Mouse (Mus musculus) ES-Bruce4 (cell line): ENCODE measurements around the gene Vegfa. TPM values are rescaled to one million over a fixed set of nuclear protein-coding genes. Genes with fewer than 3 reads are reported as not detected.

Experiments
- H3K27ac ChIP-seq: 2 replicates; pipeline ENCODE4 v1.5.1; 2012; ENCODE audit warnings: low read length, inconsistent platforms; ENCODE audit not compliant: insufficient read depth
- H3K27me3 ChIP-seq: 2 replicates; pipeline ENCODE4 v1.6.1; 2012; ENCODE audit warnings: mild to moderate bottlenecking, low read length, inconsistent platforms; ENCODE audit not compliant: control insufficient read depth, poor library complexity, insufficient read depth, severe bottlenecking
- H3K36me3 ChIP-seq: 2 replicates; pipeline ENCODE4 v1.6.1; 2012; ENCODE audit warnings: inconsistent platforms, mild to moderate bottlenecking, low read length, moderate library complexity; ENCODE audit not compliant: control insufficient read depth, poor library complexity, insufficient read depth, severe bottlenecking
- H3K4me1 ChIP-seq: one replicate; pipeline ENCODE4 v1.8.1; 2011; ENCODE audit warnings: low read length; ENCODE audit not compliant: control insufficient read depth, insufficient read depth
- H3K4me3 ChIP-seq: 2 replicates; pipeline ENCODE4 v1.5.1; 2011; ENCODE audit warnings: low read depth, mild to moderate bottlenecking, low read length
- H3K9ac ChIP-seq: 2 replicates; pipeline ENCODE4 v1.6.1; 2012; ENCODE audit warnings: low read depth, mild to moderate bottlenecking, inconsistent platforms; ENCODE audit not compliant: poor library complexity, severe bottlenecking
- H3K9me3 ChIP-seq: replicated peaks from 2 replicates; pipeline ENCODE4 v1.6.1; 2012; ENCODE audit warnings: mild to moderate bottlenecking, low read length, inconsistent platforms; ENCODE audit not compliant: control insufficient read depth, poor library complexity, insufficient read depth, severe bottlenecking
- CTCF ChIP-seq: IDR thresholded peaks from one replicate; pipeline ENCODE4 v1.8.1; 2011; ENCODE audit warnings: low read depth, low read length
- EP300 ChIP-seq: IDR thresholded peaks from 2 replicates; pipeline ENCODE4 v1.6.1; 2011; ENCODE audit warnings: low read depth, low read length; ENCODE audit not compliant: insufficient read depth
- POLR2A ChIP-seq: IDR thresholded peaks from one replicate; pipeline ENCODE4 v1.8.1; 2011; ENCODE audit warnings: low read length; ENCODE audit not compliant: insufficient read depth
- polyA plus RNA-seq: library from polyadenylated mRNA; stranded (reverse); fragments of >200 nt; gene quantifications from 2 replicates; pipeline ENCODE4 v1.2.4, GENCODE M21; 2011; ENCODE audit warnings: low read depth; ENCODE audit not compliant: missing spikeins, insufficient read depth, insufficient read length

Vegfa gene
- polyA plus RNA-seq, 1 experiment, result 76.2 TPM

DNA sequence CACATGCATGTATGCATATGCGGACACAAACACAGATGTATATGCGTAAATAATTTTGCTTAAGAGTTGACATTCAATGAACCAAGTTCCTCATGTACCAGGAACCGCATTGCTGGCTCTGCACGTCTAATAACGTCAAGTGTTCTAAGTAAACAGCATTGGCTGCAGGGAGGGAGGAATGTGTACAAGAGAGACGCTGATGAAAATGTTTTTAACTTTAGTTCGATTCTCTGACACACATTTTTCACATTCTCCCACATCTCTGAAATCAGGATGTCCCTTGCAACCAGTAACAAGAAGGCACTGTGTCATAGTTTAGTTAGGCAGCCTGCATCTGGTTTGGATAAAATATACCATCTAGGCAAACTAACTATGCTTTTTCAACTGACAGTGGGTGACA, 23.6 kb upstream of the Vegfa start:
- TF ChIP-seq POLR2A (no peak), CTCF (no peak), EP300 (no peak)
- Histone ChIP-seq H3K27ac (no peak overlapping the region), H3K9me3 (no peaks in the 10 kb centered on the region), H3K4me3 (no peak overlapping the region), H3K9ac (no peak overlapping the region), H3K27me3 (no peaks in the 10 kb centered on the region), H3K4me1 (no peaks in the 10 kb centered on the region), H3K36me3 (no peaks in the 10 kb centered on the region)

DNA sequence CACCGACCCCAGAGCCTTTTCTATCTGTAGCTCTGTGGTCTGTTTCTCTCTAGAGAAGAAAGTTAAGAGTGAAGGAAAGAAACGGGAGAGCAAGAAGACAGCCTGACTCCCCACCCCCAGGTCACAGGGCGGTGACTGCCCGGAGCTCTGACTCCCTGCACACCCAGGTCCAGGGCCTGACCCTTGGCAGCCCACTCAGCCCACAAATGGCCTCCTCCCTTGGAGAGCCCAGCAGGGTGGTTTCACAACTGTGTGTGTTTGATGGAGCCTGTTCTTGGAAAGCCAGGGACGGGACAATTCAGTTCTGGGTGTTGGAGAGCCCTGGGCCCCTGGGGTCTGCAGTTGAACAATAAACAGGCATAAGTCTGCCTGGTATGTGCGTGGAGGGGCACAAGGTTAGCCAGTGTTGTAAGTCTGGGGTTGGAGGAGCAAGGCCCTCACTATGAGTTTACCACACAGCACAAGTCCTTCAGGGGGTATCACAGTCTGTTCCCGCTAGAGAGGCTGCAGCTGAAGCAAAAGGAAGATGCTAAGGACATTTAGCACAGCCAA, 21.2 kb upstream of the Vegfa start:
- no peak overlapping the region for H3K9ac ChIP-seq
- H3K27me3 ChIP-seq, result no peaks in the 10 kb centered on the region
- H3K9me3 ChIP-seq, result 0 out of 2 replicates have a peak, but pooled peaks cover under 1% of the 10 kb centered on the region
- H3K4me1 ChIP-seq, result no peaks in the 10 kb centered on the region
- no peaks in the 10 kb centered on the region for H3K36me3 ChIP-seq
- no peak overlapping the region for H3K4me3 ChIP-seq
- TF ChIP-seq EP300 (no peak), CTCF (no peak), POLR2A (no peak)
- no peak overlapping the region for H3K27ac ChIP-seq

DNA sequence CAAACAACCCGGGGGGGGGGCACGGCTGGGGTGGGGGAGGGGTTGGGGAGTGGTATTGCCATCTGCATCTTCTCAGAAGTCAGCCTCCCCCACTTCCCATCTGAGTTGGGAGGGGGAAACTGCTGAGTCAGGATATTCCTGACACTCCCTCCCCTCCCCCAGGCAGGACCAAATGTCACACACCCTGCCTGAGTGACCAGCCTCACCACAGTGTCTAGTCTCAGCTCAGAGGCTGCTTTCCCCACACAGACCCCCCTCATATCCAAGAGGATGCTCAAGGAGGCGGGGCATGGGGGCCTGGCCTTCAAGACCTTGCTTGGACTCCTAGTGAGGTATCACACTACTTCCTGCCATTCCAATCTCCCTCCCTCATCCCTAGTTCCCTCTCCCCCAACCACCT, 20.0 kb upstream of the Vegfa start:
- no peak overlapping the region for H3K9ac ChIP-seq
- no peaks in the 10 kb centered on the region for H3K36me3 ChIP-seq
- no peak overlapping the region for H3K27ac ChIP-seq
- H3K9me3 ChIP-seq, result 0 out of 2 replicates have a peak, but pooled peaks cover 4% of the 10 kb centered on the region
- no peaks in the 10 kb centered on the region for H3K27me3 ChIP-seq
- H3K4me1 ChIP-seq, result no peaks in the 10 kb centered on the region
- no peak overlapping the region for H3K4me3 ChIP-seq
- no peak for TF ChIP-seq POLR2A
- TF ChIP-seq EP300, result no peak
- TF ChIP-seq CTCF, result no peak

DNA sequence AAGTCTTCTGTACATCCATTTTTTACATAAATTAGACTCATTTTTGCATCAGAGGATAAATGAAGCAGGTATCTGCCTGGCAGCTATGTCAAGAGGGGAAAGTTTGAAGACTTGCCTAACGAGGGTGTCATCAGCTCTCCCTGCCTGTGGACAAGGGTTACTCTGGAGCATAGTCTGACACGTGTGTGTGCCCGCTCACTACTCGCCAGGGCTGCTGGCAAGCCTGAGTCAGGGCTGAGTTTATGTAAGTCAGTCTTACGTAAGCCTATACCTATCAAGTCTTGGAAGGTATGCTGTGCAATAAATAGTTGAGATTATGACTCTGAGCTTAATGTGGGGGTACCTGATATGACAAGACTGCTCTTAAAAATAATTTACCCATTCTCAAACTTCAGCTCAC, 19.2 kb upstream of the Vegfa start:
- Histone ChIP-seq H3K36me3 (no peaks in the 10 kb centered on the region), H3K4me3 (no peak overlapping the region), H3K9ac (no peak overlapping the region), H3K27ac (no peak overlapping the region), H3K9me3 (0 out of 2 replicates have a peak, but pooled peaks cover 4% of the 10 kb centered on the region), H3K27me3 (no peaks in the 10 kb centered on the region), H3K4me1 (no peaks in the 10 kb centered on the region)
- no peak for TF ChIP-seq POLR2A
- TF ChIP-seq EP300, result no peak
- no peak for TF ChIP-seq CTCF

DNA sequence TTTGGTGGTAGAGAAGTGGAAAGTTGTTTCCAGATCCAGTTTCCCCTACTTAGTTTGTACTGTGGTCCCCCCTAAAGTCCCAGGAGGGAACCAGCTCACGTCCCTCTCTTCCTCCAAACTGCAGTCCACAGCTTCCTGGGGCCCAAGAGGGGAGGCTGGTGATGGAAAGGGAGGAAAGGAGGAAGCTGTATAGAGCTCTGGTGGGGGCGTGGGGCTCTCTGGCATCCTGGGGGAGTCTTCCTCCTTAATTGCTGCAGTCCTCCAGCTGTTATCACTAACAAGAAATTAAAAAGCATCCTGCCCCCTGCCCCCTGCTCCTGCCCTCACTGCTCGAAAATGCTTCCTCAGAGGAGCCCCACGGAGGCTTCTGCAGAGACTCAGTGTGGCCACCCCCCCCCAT, 17.4 kb upstream of the Vegfa start:
- TF ChIP-seq EP300, result no peak
- TF ChIP-seq CTCF, result no peak
- TF ChIP-seq POLR2A, result no peak
- Histone ChIP-seq H3K27ac (no peak overlapping the region), H3K9ac (no peak overlapping the region), H3K9me3 (0 out of 2 replicates have a peak, but pooled peaks cover 4% of the 10 kb centered on the region), H3K27me3 (no peaks in the 10 kb centered on the region), H3K36me3 (no peaks in the 10 kb centered on the region), H3K4me1 (no peaks in the 10 kb centered on the region), H3K4me3 (no peak overlapping the region)

DNA sequence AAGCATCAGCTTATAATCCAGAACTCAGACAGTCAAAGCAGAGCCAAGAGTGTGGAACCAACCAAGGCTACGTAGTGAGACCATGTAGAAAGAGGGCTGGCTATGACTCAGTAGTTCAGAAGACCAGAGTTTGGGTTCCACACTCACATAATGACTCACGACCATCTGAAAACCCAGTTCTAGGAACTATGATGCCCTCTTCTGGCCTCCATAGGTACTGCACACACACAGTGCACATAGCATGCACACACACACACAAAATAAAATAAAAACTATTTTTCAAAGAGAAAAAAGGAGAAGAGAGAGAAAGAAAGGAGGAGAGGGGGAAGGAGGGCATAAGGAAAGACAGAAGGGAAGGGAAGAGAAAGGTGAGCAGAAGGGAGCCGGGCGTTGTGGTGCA, 16.0 kb upstream of the Vegfa start:
- TF ChIP-seq EP300 (no peak), CTCF (no peak), POLR2A (no peak)
- H3K9me3 ChIP-seq, result 0 out of 2 replicates have a peak, but pooled peaks cover 4% of the 10 kb centered on the region

More for the DNA sequence above, 16.0 kb upstream of the Vegfa start:
- Histone ChIP-seq H3K36me3 (no peaks in the 10 kb centered on the region), H3K4me3 (no peak overlapping the region), H3K9ac (no peak overlapping the region), H3K27me3 (no peaks in the 10 kb centered on the region), H3K4me1 (no peaks in the 10 kb centered on the region), H3K27ac (no peak overlapping the region)
